Mouse (Mus musculus) cerebellum, adult 8-10 months (tissue): ENCODE results near the gene Rfc4.

Experiments used
- DNase-seq: peaks from one replicate; pipeline ENCODE4 v3.0.0; 2022

Gene Rfc4

GRCm38 (mm10) chr16:23132336-23132735, 4.8 kb upstream of the Rfc4 start:
- no peak for DNase-seq

GRCm38 (mm10) chr16:23130303-23130702, 2.8 kb upstream of the Rfc4 start:
- DNase-seq: no peak

- no peak for DNase-seq
These were observed 245 bp downstream of the Rfc4 start for GRCm38 (mm10) chr16:23127311-23127672.

- DNase-seq: no peak
These were observed 3.1 kb downstream of the Rfc4 start for GRCm38 (mm10) chr16:23124398-23124797.

- DNase-seq: no peak
These were observed 4.4 kb downstream of the Rfc4 start for GRCm38 (mm10) chr16:23123104-23123503.

GRCm38 (mm10) chr16:23122446-23122845, 5.1 kb downstream of the Rfc4 start:
- no peak for DNase-seq

- DNase-seq: no peak
These were observed 10.4 kb downstream of the Rfc4 start for GRCm38 (mm10) chr16:23117173-23117572.

GRCm38 (mm10) chr16:23115486-23115885, 12.1 kb downstream of the Rfc4 start:
- no peak for DNase-seq

GRCm38 (mm10) chr16:23114339-23115171, 13.0 kb downstream of the Rfc4 start:
- no peak for DNase-seq

GRCm38 (mm10) chr16:23113903-23114302, 13.6 kb downstream of the Rfc4 start:
- no peak for DNase-seq

GRCm38 (mm10) chr16:23112861-23113435, 14.6 kb downstream of the Rfc4 start:
- no peak for DNase-seq

- DNase-seq: no peak
These were observed 15.2 kb downstream of the Rfc4 start for GRCm38 (mm10) chr16:23112348-23112747.

GRCm38 (mm10) chr16:23109350-23110280, 17.9 kb downstream of the Rfc4 start:
- no peak for DNase-seq

- no peak for DNase-seq
These were observed 18.6 kb downstream of the Rfc4 start for GRCm38 (mm10) chr16:23108943-23109342.

- DNase-seq: peak; percentile 81
These were observed 19.4 kb downstream of the Rfc4 start for GRCm38 (mm10) chr16:23107946-23108759.

- peak; percentile 95 for DNase-seq
These were observed 20.1 kb downstream of the Rfc4 start, which contains the start of gene Eif4a2 for GRCm38 (mm10) chr16:23107231-23107942. Gene Eif4a2, plus strand, starts transcription at chr16:23107444.

- no peak for DNase-seq
These were observed 21.4 kb downstream of the Rfc4 start for GRCm38 (mm10) chr16:23106121-23106520.

GRCm38 (mm10) chr16:23103841-23104240, 23.7 kb downstream of the Rfc4 start:
- no peak for DNase-seq

- DNase-seq: no peak
These were observed 24.3 kb downstream of the Rfc4 start for GRCm38 (mm10) chr16:23103038-23103745.

- no peak for DNase-seq
These were observed 25.0 kb downstream of the Rfc4 start for GRCm38 (mm10) chr16:23102340-23103037.
